Mouse (Mus musculus) kidney, adult 2 months (tissue): ENCODE results near the gene Fgf13.

ENCODE experiments used
- CTCF ChIP-seq: fragments of 200-500 bp; conservative IDR thresholded peaks from 2 replicates; pipeline ENCODE4 v1.5.1; 2011; ENCODE audit warnings: low read depth, mild to moderate bottlenecking, control low read depth, low read length, moderate library complexity, mixed read lengths; ENCODE audit not compliant: insufficient read depth, insufficient read length
- POLR2A ChIP-seq: fragments of 200-500 bp; IDR thresholded peaks from one replicate; pipeline ENCODE4 v1.6.1; 2011; ENCODE audit warnings: low read depth, low read length, control low read depth

GRCm38 (mm10) chrX:59134166-59134861, 433.6 kb downstream of the Fgf13 start:
- TF ChIP-seq CTCF (no peak), POLR2A (no peak)
